ENCODE assay signal across 17 mouse cellular contexts in genomic region chr2:34482531-34482930, GRCm38 (mm10).
DNase-seq lines count a peak whose midpoint lies in the region; ATAC-seq and TF ChIP-seq lines count a peak whose summit lies in the region.
"Had no signal": no experiment of that assay in that cellular context is flagged by ENCODE, and none has a peak within 500 bp of the region (broad histone marks: within the 10 kb centered on the region; RNA-seq: fewer than 3 reads in every experiment).

No protein-coding gene starts in this region.

- ATAC-seq in hindbrain, embryonic 12.5 days (ENCODE audit: low FRiP score): peak; percentile 48; the same call in 1 of the 2 replicates
- no peak for ATAC-seq in hindbrain, embryonic 16.5 days
- no peak for ATAC-seq in intestine, postnatal 0 days
- ATAC-seq: forebrain, embryonic 15.5 days had no signal

- no peak overlapping the region for H3K4me2 ChIP-seq in hindbrain, embryonic 12.5 days (replicated peaks)
- no peak overlapping the region for H3K4me2 ChIP-seq in hindbrain, embryonic 16.5 days (ENCODE audit: low read length)
- H3K4me2 ChIP-seq in intestine, postnatal 0 days (replicated peaks; ENCODE audit: low read depth): peak overlapping the region; percentile 9; the same call in 1 of the 2 replicates
- H3K4me2 ChIP-seq: embryonic facial prominence, embryonic 13.5 days; forebrain, embryonic 15.5 days; liver, embryonic 15.5 days; midbrain, embryonic 12.5 days had no signal

- no peaks in the 10 kb centered on the region for H3K27me3 ChIP-seq in hindbrain, embryonic 12.5 days
- no peaks in the 10 kb centered on the region for H3K27me3 ChIP-seq in hindbrain, embryonic 16.5 days (replicated peaks; ENCODE audit: control insufficient read depth, insufficient read depth, low read length)
- H3K27me3 ChIP-seq in intestine, postnatal 0 days (replicated peaks; ENCODE audit: control insufficient read depth, insufficient read depth, low read length): no peaks in the 10 kb centered on the region
- H3K27me3 ChIP-seq: CH12.LX; embryonic facial prominence, embryonic 13.5 days; forebrain, embryonic 15.5 days; liver, embryonic 15.5 days; midbrain, embryonic 12.5 days had no signal

- H3K9ac ChIP-seq in hindbrain, embryonic 12.5 days: no peak overlapping the region
- no peak overlapping the region for H3K9ac ChIP-seq in hindbrain, embryonic 16.5 days (ENCODE audit: low read depth, low read length)
- no peak overlapping the region for H3K9ac ChIP-seq in intestine, postnatal 0 days (ENCODE audit: low read depth, low read length)
- H3K9ac ChIP-seq: embryonic facial prominence, embryonic 13.5 days; forebrain, embryonic 15.5 days; liver, embryonic 15.5 days; midbrain, embryonic 12.5 days had no signal

- H3K4me3 ChIP-seq in hindbrain, embryonic 12.5 days: no peak overlapping the region
- H3K4me3 ChIP-seq in hindbrain, embryonic 16.5 days (ENCODE audit: low read length): no peak overlapping the region
- H3K4me3 ChIP-seq in intestine, postnatal 0 days (ENCODE audit: low read depth, low read length): no peak overlapping the region
- H3K4me3 ChIP-seq: embryonic facial prominence, embryonic 13.5 days; forebrain, embryonic 15.5 days; heart, adult 2 months; liver, embryonic 15.5 days; midbrain, embryonic 12.5 days had no signal

- H3K27ac ChIP-seq in hindbrain, embryonic 12.5 days: peak overlapping the region; percentile 56; the same call in 1 of the 2 replicates
- H3K27ac ChIP-seq in hindbrain, embryonic 16.5 days (ENCODE audit: low read depth, low read length): no peak overlapping the region
- H3K27ac ChIP-seq in intestine, postnatal 0 days (ENCODE audit: low read depth, low read length): no peak overlapping the region
- H3K27ac ChIP-seq: embryonic facial prominence, embryonic 13.5 days; forebrain, embryonic 15.5 days; heart, adult 2 months; liver, embryonic 15.5 days; midbrain, embryonic 12.5 days had no signal

- no peaks in the 10 kb centered on the region for H3K9me3 ChIP-seq in hindbrain, embryonic 12.5 days (replicated peaks)
- no peaks in the 10 kb centered on the region for H3K9me3 ChIP-seq in hindbrain, embryonic 16.5 days (ENCODE audit: control insufficient read depth, low read length)
- H3K9me3 ChIP-seq in intestine, postnatal 0 days (ENCODE audit: control insufficient read depth): no peaks in the 10 kb centered on the region
- H3K9me3 ChIP-seq: embryonic facial prominence, embryonic 13.5 days; forebrain, embryonic 15.5 days; liver, embryonic 15.5 days; midbrain, embryonic 12.5 days had no signal

- H3K36me3 ChIP-seq in hindbrain, embryonic 12.5 days: no peaks in the 10 kb centered on the region
- no peaks in the 10 kb centered on the region for H3K36me3 ChIP-seq in hindbrain, embryonic 16.5 days (ENCODE audit: control insufficient read depth, insufficient read depth, low read length)
- H3K36me3 ChIP-seq in intestine, postnatal 0 days (ENCODE audit: control insufficient read depth, insufficient read depth): no peaks in the 10 kb centered on the region; the same call in 1 of the 2 replicates
- H3K36me3 ChIP-seq: embryonic facial prominence, embryonic 13.5 days; forebrain, embryonic 15.5 days; midbrain, embryonic 12.5 days had no signal

- peaks cover 27% of the 10 kb centered on the region for H3K4me1 ChIP-seq in hindbrain, embryonic 12.5 days
- peaks cover 7% of the 10 kb centered on the region for H3K4me1 ChIP-seq in hindbrain, embryonic 16.5 days (ENCODE audit: control insufficient read depth, insufficient read depth, low read depth, low read length)
- 0 out of 2 replicates have a peak, but pooled peaks cover 3% of the 10 kb centered on the region for H3K4me1 ChIP-seq in intestine, postnatal 0 days (replicated peaks; ENCODE audit: control insufficient read depth, insufficient read depth, low read length)
- H3K4me1 ChIP-seq: liver, embryonic 15.5 days had no signal

- TF ChIP-seq CTCF in intestine, postnatal 0 days (IDR thresholded peaks at IDR 0.05; ENCODE audit: low read depth): no peak

- 65% methylated on average over 3 of the region's 3 CpGs for WGBS in hindbrain, embryonic 12.5 days
- 56% methylated on average over 3 of the region's 3 CpGs for WGBS in hindbrain, embryonic 16.5 days
- whole genome bisulfite sequencing in intestine, postnatal 0 days: 71% methylated on average over 3 of the region's 3 CpGs

- DNase-seq in retina, embryonic 14.5 days (ENCODE audit: low spot score): peak; percentile 23
- no peak for DNase-seq in retina, postnatal 1 day
- peak; percentile 51 for DNase-seq in cerebellum, adult 9-11 months
- DNase-seq in heart, adult 11 months: no peak
- DNase-seq: adrenal gland, postnatal 36 days; gastrocnemius, postnatal 14 days; heart, adult 2 months; heart, postnatal 36 days; thymus, adult 18-20 months had no signal

Comparison
In these comparisons a context has a peak if more than half of its experiments do, and no peak if none do; other contexts are left out.
1. DNase-seq: peak in retina, embryonic 14.5 days (single experiment) and cerebellum, adult 9-11 months (single experiment); none in retina, postnatal 1 day (single experiment) and heart, adult 11 months (single experiment).